Mouse (Mus musculus) kidney, adult 2 months (tissue): Measurements from ENCODE around the gene Larp6. TPM values are rescaled to one million over a fixed set of nuclear protein-coding genes. Genes with fewer than 3 reads are reported as not detected.
A peak's percentile ranks its signal among the peaks of the same experiment; 100 is the strongest.

ENCODE experiments used
- DNase-seq: peaks from one replicate; pipeline ENCODE4 v3.0.0; 2021
- H3K27ac ChIP-seq: fragments of 200-500 bp; 2 replicates; pipeline ENCODE4 v1.5.1; 2012; ENCODE audit warnings: low read depth, low read length, control low read depth, inconsistent platforms; ENCODE audit not compliant: insufficient read depth
- H3K27me3 ChIP-seq: fragments of 200-500 bp; replicated peaks from 2 replicates; pipeline ENCODE4 v1.6.1; 2012; ENCODE audit warnings: mild to moderate bottlenecking, moderate library complexity, low read length, inconsistent platforms; ENCODE audit not compliant: control insufficient read depth, insufficient read depth
- H3K36me3 ChIP-seq: fragments of 200-500 bp; 2 replicates; pipeline ENCODE4 v1.6.1; 2012; ENCODE audit warnings: mild to moderate bottlenecking, moderate library complexity, low read length, inconsistent platforms; ENCODE audit not compliant: control insufficient read depth, insufficient read depth
- H3K4me1 ChIP-seq: fragments of 200-500 bp; 2 replicates; pipeline ENCODE4 v1.6.1; 2011; ENCODE audit warnings: low read length; ENCODE audit not compliant: control insufficient read depth, insufficient read depth
- H3K4me3 ChIP-seq: fragments of 200-500 bp; 2 replicates; pipeline ENCODE4 v1.5.1; 2011; ENCODE audit warnings: mild to moderate bottlenecking, low read depth, low read length, control low read depth; ENCODE audit not compliant: insufficient read depth
- CTCF ChIP-seq: fragments of 200-500 bp; conservative IDR thresholded peaks from 2 replicates; pipeline ENCODE4 v1.5.1; 2011; ENCODE audit warnings: low read depth, mild to moderate bottlenecking, control low read depth, low read length, moderate library complexity, mixed read lengths; ENCODE audit not compliant: insufficient read depth, insufficient read length
- POLR2A ChIP-seq: fragments of 200-500 bp; IDR thresholded peaks from one replicate; pipeline ENCODE4 v1.6.1; 2011; ENCODE audit warnings: low read depth, low read length, control low read depth
- WGBS: fragments of 180-500 bp; shearing (Covaris S2); methylation state at CpG from one replicate; pipeline ENCODE4 v1.1.7; 2018; 5-methylcytosine and 5-hydroxymethylcytosine counted together
- polyA plus RNA-seq: library from polyadenylated mRNA; depleted of rRNA; stranded (reverse); fragments of >200 nt; gene quantifications from 2 replicates; pipeline ENCODE4 v1.2.3, GENCODE M21; 2012

Larp6 gene
- polyA plus RNA-seq, 1 experiment: 1.7 TPM

DNA sequence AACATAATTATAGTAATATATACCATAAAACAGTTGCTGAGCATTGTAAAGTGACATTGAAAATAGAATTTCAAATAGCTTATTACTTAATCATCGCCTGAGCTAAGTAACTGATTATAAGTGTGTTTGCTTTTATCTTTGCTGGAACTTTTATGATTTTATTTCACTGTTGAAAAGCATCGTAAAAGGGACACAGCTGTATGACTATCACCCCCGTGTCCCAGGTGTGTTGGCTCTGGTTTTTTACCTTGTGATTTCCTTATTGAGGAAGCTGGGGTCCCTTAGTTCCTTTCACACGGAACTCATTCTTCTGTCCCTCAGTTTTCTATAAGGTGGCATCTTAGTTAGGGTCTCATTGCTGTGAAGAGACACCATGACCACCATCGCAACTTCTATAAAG is 34.9 kb downstream of the Larp6 start:
- 88% methylated on average over 5 of the region's 5 CpGs for WGBS
- no peak for TF ChIP-seq POLR2A
- no peak for TF ChIP-seq CTCF
- no peaks in the 10 kb centered on the region for H3K27me3 ChIP-seq
- H3K36me3 ChIP-seq: no peaks in the 10 kb centered on the region
- no peak overlapping the region for H3K27ac ChIP-seq
- H3K4me3 ChIP-seq: no peak overlapping the region
- no peak for DNase-seq
- H3K4me1 ChIP-seq: no peaks in the 10 kb centered on the region

GRCm38 (mm10) chr9:60748191-60748590 is 35.4 kb downstream of the Larp6 start:
- no peak overlapping the region for H3K4me3 ChIP-seq
- no peaks in the 10 kb centered on the region for H3K36me3 ChIP-seq
- H3K27ac ChIP-seq: no peak overlapping the region
- no peaks in the 10 kb centered on the region for H3K4me1 ChIP-seq
- TF ChIP-seq CTCF (no peak), POLR2A (no peak)
- WGBS: 91% methylated on average over 2 of the region's 2 CpGs
- no peaks in the 10 kb centered on the region for H3K27me3 ChIP-seq
- DNase-seq: no peak

- Histone ChIP-seq H3K36me3 (no peaks in the 10 kb centered on the region), H3K4me1 (no peaks in the 10 kb centered on the region), H3K4me3 (no peak overlapping the region), H3K27me3 (no peaks in the 10 kb centered on the region), H3K27ac (no peak overlapping the region)
- TF ChIP-seq CTCF (0 out of 2 replicates have a peak, but pooled peaks have one; percentile 25), POLR2A (no peak)
- DNase-seq: no peak
- 96% methylated on average over 2 of the region's 2 CpGs for WGBS
Observed at GRCm38 (mm10) chr9:60749105-60749504, 36.3 kb downstream of the Larp6 start.

DNA sequence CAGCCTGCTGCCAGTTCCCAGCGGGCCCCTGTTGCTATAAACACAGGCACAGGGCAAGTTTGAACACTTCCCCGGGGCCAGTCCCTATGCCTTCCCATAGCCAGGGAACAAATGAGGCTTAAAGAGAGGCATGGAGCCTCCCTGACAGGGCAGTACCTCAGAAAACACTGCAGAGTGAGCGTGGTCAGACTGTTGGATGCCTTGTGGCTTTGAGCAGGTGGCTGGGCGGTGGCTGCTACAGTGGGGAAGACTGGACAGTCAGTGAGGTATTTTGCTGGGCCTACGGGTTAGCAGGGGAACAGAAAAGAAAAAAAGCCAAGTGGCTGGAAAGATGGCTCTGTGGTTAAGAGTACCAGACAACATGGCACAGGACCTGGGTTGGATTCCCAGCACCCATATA is 38.3 kb downstream of the Larp6 start:
- H3K27me3 ChIP-seq: no peaks in the 10 kb centered on the region
- no peak overlapping the region for H3K4me3 ChIP-seq
- DNase-seq: no peak
- 92% methylated on average over 5 of the region's 5 CpGs for WGBS
- H3K4me1 ChIP-seq: no peaks in the 10 kb centered on the region
- no peak overlapping the region for H3K27ac ChIP-seq
- no peaks in the 10 kb centered on the region for H3K36me3 ChIP-seq
- TF ChIP-seq CTCF (no peak), POLR2A (no peak)

DNA sequence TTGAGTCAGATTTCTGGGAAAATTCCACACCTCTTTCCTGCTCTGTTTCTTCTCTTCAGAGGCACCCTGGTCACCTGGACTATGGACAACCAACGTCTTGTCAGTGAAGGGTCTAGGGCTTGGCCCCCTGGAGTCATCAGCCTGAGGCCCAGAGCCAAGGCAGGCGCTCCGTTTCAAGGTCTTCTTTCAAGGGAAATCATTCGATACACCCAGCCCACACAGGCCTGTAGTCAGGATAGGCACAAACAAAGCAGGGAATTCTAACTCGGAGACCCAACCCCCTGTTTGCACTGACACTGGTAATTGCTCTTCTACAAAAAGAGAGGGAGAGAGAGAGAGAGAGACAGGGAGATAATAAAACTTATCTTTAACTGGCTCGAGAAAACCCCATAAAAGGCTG is 39.2 kb downstream of the Larp6 start:
- Histone ChIP-seq H3K4me3 (no peak overlapping the region), H3K27me3 (no peaks in the 10 kb centered on the region), H3K4me1 (no peaks in the 10 kb centered on the region), H3K27ac (no peak overlapping the region), H3K36me3 (no peaks in the 10 kb centered on the region)
- WGBS: 65% methylated on average over 6 of the region's 6 CpGs
- no peak for DNase-seq
- TF ChIP-seq CTCF: no peak
- no peak for TF ChIP-seq POLR2A

- H3K27ac ChIP-seq: no peak overlapping the region
- no peak for DNase-seq
- H3K4me1 ChIP-seq: no peaks in the 10 kb centered on the region
Observed at GRCm38 (mm10) chr9:60752636-60753035, 39.8 kb downstream of the Larp6 start.

DNA sequence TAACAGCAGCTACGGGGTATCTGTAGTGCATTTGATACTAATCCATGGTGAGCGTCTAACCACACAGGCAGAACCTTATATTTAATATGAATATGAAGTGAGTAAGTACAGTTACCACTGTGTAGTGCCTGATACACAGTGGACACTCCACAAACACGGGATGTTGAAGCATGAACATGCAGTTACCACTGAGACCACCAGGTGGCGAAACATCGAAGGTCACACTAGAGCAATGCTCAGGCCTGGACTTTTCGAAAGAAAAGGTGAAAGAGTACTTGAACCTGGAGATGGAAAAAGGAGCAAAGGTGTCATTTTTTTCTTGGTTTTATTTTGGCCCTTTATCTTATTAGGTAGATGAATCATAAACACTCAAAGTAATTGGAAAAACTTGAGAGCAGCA is 43.5 kb downstream of the Larp6 start:
- H3K36me3 ChIP-seq: no peaks in the 10 kb centered on the region
- no peak overlapping the region for H3K4me3 ChIP-seq
- no peaks in the 10 kb centered on the region for H3K27me3 ChIP-seq
- WGBS: 33% methylated on average over 6 of the region's 6 CpGs
- H3K27ac ChIP-seq: no peak overlapping the region
- TF ChIP-seq POLR2A (no peak), CTCF (peak; percentile 91)
- DNase-seq: peak; percentile 78
- no peaks in the 10 kb centered on the region for H3K4me1 ChIP-seq

More at GRCm38 (mm10) chr9:60752636-60753035, 39.8 kb downstream of the Larp6 start:
- Histone ChIP-seq H3K36me3 (no peaks in the 10 kb centered on the region), H3K4me3 (no peak overlapping the region), H3K27me3 (no peaks in the 10 kb centered on the region)
- TF ChIP-seq CTCF (no peak), POLR2A (no peak)
